Mouse (Mus musculus): ENCODE data around the gene 2610008E11Rik.
A peak's percentile ranks its signal among the peaks of the same experiment; 100 is the strongest.
"Not testable (repeated sequence)": the region's sequence is repeated elsewhere in the genome, so short reads cannot be mapped to it uniquely, and the experiment has no call there.

Gene 2610008E11Rik

DNA sequence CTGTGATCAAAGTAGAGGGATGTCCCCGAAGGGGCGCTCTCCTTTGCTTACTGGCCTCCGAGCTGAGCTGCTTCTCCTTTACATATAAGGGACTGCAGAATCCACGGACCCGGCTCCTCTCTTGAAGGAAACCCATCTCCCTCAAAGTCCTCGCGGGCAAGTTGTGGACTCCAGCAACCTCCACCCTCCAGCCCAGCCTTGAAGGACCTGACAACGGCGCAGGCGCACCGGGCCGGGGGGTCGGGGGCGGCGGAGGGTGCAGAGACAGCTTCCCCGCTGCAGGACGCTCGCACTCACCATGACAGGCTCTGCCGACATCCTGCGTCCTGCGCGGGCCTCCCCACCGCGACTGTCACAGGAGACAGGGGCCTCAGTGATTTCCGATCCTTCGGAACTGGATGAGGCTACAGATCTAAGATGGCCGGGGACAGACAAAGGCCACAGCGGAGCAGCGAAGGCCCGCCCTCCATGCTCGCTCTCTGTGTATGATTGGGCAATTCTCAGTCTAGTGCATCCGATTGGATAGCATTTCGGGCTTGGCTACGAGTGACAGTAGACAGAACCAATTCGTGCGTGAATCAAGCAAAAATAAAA lies at the start of gene 2610008E11Rik:
TSS of gene 2610008E11Rik (minus strand) at position 440 of the 594 bp plus-strand sequence.
- DNase-seq (ENCODE audit: low spot score) = peak; percentile 98

GRCm38 (mm10) chr10:79116125-79116849 lies 18.9 kb upstream of the 2610008E11Rik start:
- DNase-seq (ENCODE audit: low spot score) = peak; percentile 47

DNA sequence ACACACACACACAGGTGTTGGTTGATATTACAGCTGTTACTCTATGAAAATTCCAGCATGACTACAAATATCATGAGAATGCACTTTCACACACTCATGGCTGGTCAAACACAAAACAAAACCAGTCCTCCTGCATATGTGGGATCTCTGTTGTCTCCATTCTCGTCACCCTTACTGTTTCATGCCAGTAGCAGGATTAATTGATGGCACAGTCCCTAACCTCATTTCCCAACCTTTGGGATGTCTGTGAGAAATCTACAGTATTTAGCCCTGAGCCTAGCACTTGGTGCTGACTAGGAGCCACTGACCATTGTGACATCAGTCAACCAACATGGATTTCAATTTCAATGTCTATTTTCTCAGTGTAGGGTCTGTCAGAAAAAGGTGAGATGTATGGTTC lies 17.7 kb upstream of the 2610008E11Rik start:
- DNase-seq (ENCODE audit: low spot score) = no peak

DNA sequence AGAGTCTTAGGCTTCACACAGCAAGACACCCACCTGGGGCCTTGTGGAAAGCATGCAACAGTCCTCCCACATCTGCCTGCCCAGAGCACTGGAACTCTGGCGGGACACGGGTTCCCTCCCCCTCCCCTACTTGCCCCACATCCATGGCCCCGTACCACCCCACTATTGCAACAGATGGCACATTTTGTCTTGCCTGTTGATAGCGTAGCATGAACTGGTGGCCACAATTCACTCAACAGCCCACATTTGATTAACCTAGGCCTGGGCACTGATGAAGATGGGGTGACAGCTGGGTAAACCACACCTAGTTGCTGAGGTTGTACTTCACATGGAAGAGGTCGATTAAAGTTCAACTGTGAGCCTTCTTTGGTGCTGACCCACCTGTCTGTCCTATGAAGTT lies 13.1 kb upstream of the 2610008E11Rik start:
- DNase-seq (ENCODE audit: low spot score) = no peak

GRCm38 (mm10) chr10:79109156-79109555 lies 11.8 kb upstream of the 2610008E11Rik start:
- no peak for DNase-seq (ENCODE audit: low spot score)

- no peak for DNase-seq (ENCODE audit: low spot score)
These were observed 10.1 kb upstream of the 2610008E11Rik start for GRCm38 (mm10) chr10:79107531-79107930.

- no peak for DNase-seq (ENCODE audit: low spot score)
These were observed 9.2 kb upstream of the 2610008E11Rik start for GRCm38 (mm10) chr10:79106325-79107282.

GRCm38 (mm10) chr10:79096706-79097105 lies 694 bp downstream of the 2610008E11Rik start:
- no peak for DNase-seq (ENCODE audit: low spot score)

- no peak for DNase-seq (ENCODE audit: low spot score)
These were observed 5.7 kb downstream of the 2610008E11Rik start for GRCm38 (mm10) chr10:79091731-79092130.

- DNase-seq (ENCODE audit: low spot score) = no peak
These were observed 8.4 kb downstream of the 2610008E11Rik start for GRCm38 (mm10) chr10:79089000-79089399.

DNA sequence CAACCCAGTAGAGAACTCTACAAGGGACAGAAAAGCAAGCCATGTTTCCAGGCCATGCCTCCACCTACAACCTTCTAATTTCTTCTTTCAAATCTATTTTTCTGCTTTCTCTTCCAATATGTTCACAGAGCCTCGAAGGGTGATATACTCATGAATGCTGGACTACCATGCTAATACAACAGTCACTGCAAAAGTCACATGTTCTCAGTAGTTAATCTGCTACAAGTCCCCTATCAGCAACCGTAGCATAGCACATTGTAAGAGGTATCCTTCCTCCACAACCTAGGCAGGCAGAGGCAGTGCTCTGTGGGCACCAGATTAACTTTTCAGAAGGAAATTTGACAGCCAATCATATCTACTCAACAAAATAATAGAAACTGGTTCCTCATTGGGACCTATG lies 10.8 kb downstream of the 2610008E11Rik start:
- no peak for DNase-seq (ENCODE audit: low spot score)

GRCm38 (mm10) chr10:79057370-79057769 lies 40.0 kb downstream of the 2610008E11Rik start:
- not testable (repeated sequence) for DNase-seq (ENCODE audit: low spot score)

GRCm38 (mm10) chr10:79042457-79042856 lies 54.9 kb downstream of the 2610008E11Rik start:
- not testable (repeated sequence) for DNase-seq (ENCODE audit: low spot score)

DNA sequence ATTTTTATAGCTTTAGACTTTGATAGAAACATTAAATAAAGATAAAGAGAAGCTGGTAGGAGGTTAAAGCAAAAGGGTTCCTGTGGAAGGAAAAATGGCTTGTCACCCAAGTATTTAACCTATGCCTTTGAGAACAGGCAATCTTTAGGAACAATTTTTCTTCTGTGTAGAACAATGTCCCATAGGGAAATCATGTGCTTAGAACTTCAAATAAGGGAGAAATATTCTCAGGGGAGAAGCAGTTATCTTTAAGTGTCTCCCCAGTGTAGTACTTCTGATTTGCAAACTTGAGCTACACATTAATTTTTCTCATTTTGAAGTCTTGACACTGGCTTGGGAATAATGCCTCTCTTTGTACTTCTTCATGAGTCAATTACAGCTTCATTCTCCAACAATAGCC lies 69.0 kb downstream of the 2610008E11Rik start, which contains the start of gene Olfr57:
TSS of gene Olfr57 (plus strand) at position 301 of the 400 bp plus-strand sequence.
- DNase-seq (ENCODE audit: low spot score) = no peak
